Mouse (Mus musculus): ENCODE results near the gene Katnal1. TPM values are rescaled to one million over a fixed set of nuclear protein-coding genes. Genes with fewer than 3 reads are reported as not detected.

The Katnal1 gene
- polyA plus RNA-seq, 2 experiments, result 5.1 to 7.6 TPM

GRCm38 (mm10) chr5:148966395-148966794 is 37.3 kb upstream of the Katnal1 start:
- H3K27me3 ChIP-seq (ENCODE audit: control insufficient read depth, insufficient read depth, low read length), result no peaks in the 10 kb centered on the region
- H3K36me3 ChIP-seq (replicated peaks; ENCODE audit: control insufficient read depth, insufficient read depth, low read depth), result no peaks in the 10 kb centered on the region
- peaks cover 31 to 52% of the 10 kb centered on the region in 2 experiments for H3K4me1 ChIP-seq (replicated peaks; ENCODE audit: control insufficient read depth in 2 of 2, insufficient read depth in 2 of 2, low read length in 1 of 2)
- DNase-seq (ENCODE audit: low read depth in 3 of 3, low spot score in 3 of 3) (no peak), ATAC-seq (ENCODE audit: insufficient read depth) (0 out of 2 replicates have a peak, but pooled peaks have one; percentile 5)
- TF ChIP-seq CTCF (IDR thresholded peaks at IDR 0.05; ENCODE audit: low read depth) (no peak), EP300 (IDR thresholded peaks at IDR 0.05; ENCODE audit: low read depth) (no peak)
- H3K27ac ChIP-seq, result peak overlapping the region; percentile 84
- WGBS (ENCODE audit: insufficient replicate concordance), result 48% methylated on average over 6 of the region's 6 CpGs
- peak overlapping the region; percentile 35 for H3K9ac ChIP-seq (replicated peaks)
- no peak overlapping the region for H3K4me3 ChIP-seq (ENCODE audit: insufficient read depth in 1 of 2, low read depth in 2 of 2, low read length in 2 of 2)
- H3K4me2 ChIP-seq (ENCODE audit: low read depth), result peak overlapping the region; percentile 68
- H3K9me3 ChIP-seq (ENCODE audit: control insufficient read depth, low read length), result no peaks in the 10 kb centered on the region

- no peak for TF ChIP-seq CTCF (IDR thresholded peaks at IDR 0.05; ENCODE audit: low read depth)
- peak; percentile 78 for TF ChIP-seq EP300 (IDR thresholded peaks at IDR 0.05; ENCODE audit: low read depth)
- Histone ChIP-seq H3K4me2 (ENCODE audit: low read depth) (peak overlapping the region; percentile 68), H3K27me3 (ENCODE audit: control insufficient read depth, insufficient read depth, low read length) (no peaks in the 10 kb centered on the region), H3K9me3 (ENCODE audit: control insufficient read depth, low read length) (no peaks in the 10 kb centered on the region), H3K9ac (replicated peaks) (peak overlapping the region; percentile 35), H3K27ac (peak overlapping the region; percentile 84), H3K4me3 (ENCODE audit: insufficient read depth in 1 of 2, low read depth in 2 of 2, low read length in 2 of 2) (peak overlapping the region; percentile 0 to 11; a peak in 1 of 4 replicates), H3K4me1 (replicated peaks; ENCODE audit: control insufficient read depth in 2 of 2, insufficient read depth in 2 of 2, low read length in 1 of 2) (peaks cover 31 to 52% of the 10 kb centered on the region in 2 experiments), H3K36me3 (replicated peaks; ENCODE audit: control insufficient read depth, insufficient read depth, low read depth) (no peaks in the 10 kb centered on the region)
- 11% methylated on average over 13 of the region's 13 CpGs for WGBS (ENCODE audit: insufficient replicate concordance)
- DNase-seq (ENCODE audit: low read depth in 3 of 3, low spot score in 3 of 3) (peak; percentile 64 to 72 (median 66)), ATAC-seq (ENCODE audit: insufficient read depth) (peak; percentile 92)
These were observed 36.7 kb upstream of the Katnal1 start for GRCm38 (mm10) chr5:148965691-148966333.

DNA sequence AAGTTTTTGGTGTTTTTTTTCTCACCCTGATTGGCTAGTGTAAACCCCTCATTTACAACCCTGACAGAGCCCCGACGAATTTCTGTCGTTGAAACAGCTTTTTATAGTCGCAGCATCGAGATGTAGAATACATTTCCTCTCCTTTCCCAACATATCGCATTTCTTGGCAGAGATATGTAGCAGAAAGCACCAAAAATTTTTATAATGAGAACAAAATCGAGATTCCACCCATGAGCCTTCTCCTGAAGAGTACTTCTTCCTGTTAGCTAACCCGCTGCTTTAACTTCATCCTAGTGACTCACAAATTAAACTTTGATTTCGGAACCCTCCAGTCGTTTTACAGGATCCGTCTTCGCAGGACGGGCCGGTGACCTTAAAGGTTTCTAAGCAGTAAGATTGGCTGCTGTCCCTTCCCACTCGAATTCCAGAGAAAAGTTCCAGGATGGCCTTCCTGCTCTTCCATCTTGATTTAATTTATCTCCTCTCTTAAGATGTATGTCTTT is 36.0 kb upstream of the Katnal1 start:
- no peak for DNase-seq (ENCODE audit: low read depth in 3 of 3, low spot score in 3 of 3)

DNA sequence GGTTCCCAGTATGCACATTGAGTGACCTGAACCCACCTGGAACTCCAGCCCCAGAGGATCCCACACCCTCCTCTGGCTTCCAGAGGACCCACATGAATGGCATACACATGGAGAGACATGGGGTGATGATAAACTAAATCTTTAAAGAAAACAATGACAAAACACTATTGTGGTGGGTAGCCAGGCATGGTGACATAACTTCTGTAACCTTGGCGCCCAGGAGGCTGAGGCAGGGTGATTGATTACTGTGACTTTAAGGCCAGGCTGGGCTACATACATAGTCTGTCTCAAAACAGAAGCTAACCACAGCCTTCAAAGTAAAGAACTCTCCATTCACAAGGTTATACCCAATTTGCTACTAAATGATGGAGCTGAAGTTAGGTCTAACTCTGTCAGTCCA is 35.1 kb upstream of the Katnal1 start:
- no peak overlapping the region for H3K4me2 ChIP-seq (ENCODE audit: low read depth)
- whole genome bisulfite sequencing (ENCODE audit: insufficient replicate concordance), result 77% methylated on average over 1 of the region's 1 CpGs
- H3K36me3 ChIP-seq (replicated peaks; ENCODE audit: control insufficient read depth, insufficient read depth, low read depth), result no peaks in the 10 kb centered on the region
- no peak for TF ChIP-seq EP300 (IDR thresholded peaks at IDR 0.05; ENCODE audit: low read depth)
- TF ChIP-seq CTCF (IDR thresholded peaks at IDR 0.05; ENCODE audit: low read depth), result no peak
- peaks cover 36 to 51% of the 10 kb centered on the region in 2 experiments for H3K4me1 ChIP-seq (replicated peaks; ENCODE audit: control insufficient read depth in 2 of 2, insufficient read depth in 2 of 2, low read length in 1 of 2)
- no peaks in the 10 kb centered on the region for H3K27me3 ChIP-seq (ENCODE audit: control insufficient read depth, insufficient read depth, low read length)
- H3K4me3 ChIP-seq (ENCODE audit: insufficient read depth in 1 of 2, low read depth in 2 of 2, low read length in 2 of 2), result no peak overlapping the region
- DNase-seq (ENCODE audit: low read depth in 3 of 3, low spot score in 3 of 3), result no peak
- H3K9me3 ChIP-seq (ENCODE audit: control insufficient read depth, low read length), result no peaks in the 10 kb centered on the region
- ATAC-seq (ENCODE audit: insufficient read depth), result no peak
- no peak overlapping the region for H3K9ac ChIP-seq (replicated peaks)
- H3K27ac ChIP-seq, result peak overlapping the region; percentile 11; the same call in 1 of the 2 replicates

More for the DNA sequence above, 36.0 kb upstream of the Katnal1 start:
- Histone ChIP-seq H3K27ac (peak overlapping the region; percentile 84), H3K9me3 (ENCODE audit: control insufficient read depth, low read length) (no peaks in the 10 kb centered on the region), H3K4me3 (ENCODE audit: insufficient read depth in 1 of 2, low read depth in 2 of 2, low read length in 2 of 2) (no peak overlapping the region), H3K36me3 (replicated peaks; ENCODE audit: control insufficient read depth, insufficient read depth, low read depth) (no peaks in the 10 kb centered on the region), H3K27me3 (ENCODE audit: control insufficient read depth, insufficient read depth, low read length) (no peaks in the 10 kb centered on the region), H3K4me2 (ENCODE audit: low read depth) (peak overlapping the region; percentile 68), H3K4me1 (replicated peaks; ENCODE audit: control insufficient read depth in 2 of 2, insufficient read depth in 2 of 2, low read length in 1 of 2) (peaks cover 31 to 52% of the 10 kb centered on the region in 2 experiments), H3K9ac (replicated peaks) (peak overlapping the region; percentile 35; the same call in 1 of the 2 replicates)
- WGBS (ENCODE audit: insufficient replicate concordance), result 71% methylated on average over 15 of the region's 15 CpGs
- TF ChIP-seq CTCF (IDR thresholded peaks at IDR 0.05; ENCODE audit: low read depth) (no peak), EP300 (IDR thresholded peaks at IDR 0.05; ENCODE audit: low read depth) (no peak)
- ATAC-seq (ENCODE audit: insufficient read depth), result no peak

GRCm38 (mm10) chr5:148960211-148960610 is 31.1 kb upstream of the Katnal1 start:
- 66% methylated on average over 10 of the region's 10 CpGs for WGBS (ENCODE audit: insufficient replicate concordance)
- Histone ChIP-seq H3K9ac (replicated peaks) (peak overlapping the region; percentile 59), H3K27me3 (ENCODE audit: control insufficient read depth, insufficient read depth, low read length) (no peaks in the 10 kb centered on the region), H3K4me1 (replicated peaks; ENCODE audit: control insufficient read depth in 2 of 2, insufficient read depth in 2 of 2, low read length in 1 of 2) (peaks cover 17 to 35% of the 10 kb centered on the region in 2 experiments), H3K4me3 (ENCODE audit: insufficient read depth in 1 of 2, low read depth in 2 of 2, low read length in 2 of 2) (no peak overlapping the region), H3K4me2 (ENCODE audit: low read depth) (peak overlapping the region; percentile 95), H3K27ac (no peak overlapping the region), H3K9me3 (ENCODE audit: control insufficient read depth, low read length) (no peaks in the 10 kb centered on the region), H3K36me3 (replicated peaks; ENCODE audit: control insufficient read depth, insufficient read depth, low read depth) (no peaks in the 10 kb centered on the region)
- DNase-seq (ENCODE audit: low read depth in 3 of 3, low spot score in 3 of 3) (no peak), ATAC-seq (ENCODE audit: insufficient read depth) (no peak)
- TF ChIP-seq EP300 (IDR thresholded peaks at IDR 0.05; ENCODE audit: low read depth) (no peak), CTCF (IDR thresholded peaks at IDR 0.05; ENCODE audit: low read depth) (no peak)
